Mouse (Mus musculus) liver, adult 2 months (tissue): ENCODE results near the gene Gpr27. TPM values are rescaled to one million over a fixed set of nuclear protein-coding genes. Genes with fewer than 3 reads are reported as not detected.

Source experiments
- DNase-seq: peaks from one replicate; pipeline ENCODE4 v3.0.0-alpha.2; 2011; ENCODE audit warnings: low read depth, low spot score; ENCODE audit errors: extremely low read depth
- H3K27ac ChIP-seq: fragments of 200-500 bp; replicated peaks from 2 replicates; pipeline ENCODE4 v1.5.1; 2012; ENCODE audit warnings: low read depth, mild to moderate bottlenecking, control low read depth, inconsistent platforms, low read length; ENCODE audit not compliant: insufficient read depth
- H3K27me3 ChIP-seq: fragments of 200-500 bp; 2 replicates; pipeline ENCODE4 v1.6.1; 2012; ENCODE audit warnings: mild to moderate bottlenecking, moderate library complexity, low read length, inconsistent platforms; ENCODE audit not compliant: control insufficient read depth, insufficient read depth
- H3K36me3 ChIP-seq: fragments of 200-500 bp; 2 replicates; pipeline ENCODE4 v1.6.1; 2012; ENCODE audit warnings: low read length, inconsistent platforms; ENCODE audit not compliant: control insufficient read depth, insufficient read depth
- H3K4me1 ChIP-seq: fragments of 200-500 bp; 2 replicates; pipeline ENCODE4 v1.6.1; 2011; ENCODE audit warnings: low read length; ENCODE audit not compliant: control insufficient read depth, insufficient read depth
- H3K4me3 ChIP-seq: fragments of 200-500 bp; 2 replicates; pipeline ENCODE4 v1.5.1; 2011; ENCODE audit warnings: low read depth, mild to moderate bottlenecking, control low read depth, low read length, moderate library complexity; ENCODE audit not compliant: insufficient read depth
- H3K79me2 ChIP-seq: fragments of 200-500 bp; 2 replicates; pipeline ENCODE4 v1.6.1; 2012; ENCODE audit warnings: inconsistent platforms, mild to moderate bottlenecking, low read length, moderate library complexity; ENCODE audit not compliant: control insufficient read depth, insufficient read depth
- H3K9ac ChIP-seq: fragments of 200-500 bp; 2 replicates; pipeline ENCODE4 v1.6.1; 2012; ENCODE audit warnings: low read depth, mild to moderate bottlenecking, control low read depth, inconsistent platforms, low read length
- CTCF ChIP-seq: fragments of 200-500 bp; IDR thresholded peaks from 2 replicates; pipeline ENCODE4 v1.5.1; 2011; ENCODE audit warnings: low read depth, low read length, control low read depth
- POLR2A ChIP-seq: fragments of 200-500 bp; IDR thresholded peaks from 2 replicates; pipeline ENCODE4 v1.6.1; 2011; ENCODE audit warnings: low read length, control low read depth; ENCODE audit not compliant: insufficient read depth; ENCODE audit errors: extremely low read depth
- WGBS: fragments of 180-500 bp; shearing (Covaris S2); methylation state at CpG from one replicate; pipeline ENCODE4 v1.1.7; 2018; 5-methylcytosine and 5-hydroxymethylcytosine counted together
- polyA plus RNA-seq: library from polyadenylated mRNA; depleted of rRNA; stranded (reverse); fragments of >200 nt; gene quantifications from 2 replicates; pipeline ENCODE4 v1.2.3, GENCODE M21; 2012; rRNA removed
- total RNA-seq: library from RNA; depleted of rRNA; stranded (reverse); fragments of >200 nt; gene quantifications from 2 replicates; pipeline ENCODE4 v1.2.3, GENCODE M21; 2014; rRNA removed

Gene Gpr27
- total RNA-seq (0.09 and 0.27 TPM in 2 replicates), polyA plus RNA-seq (0.07 TPM in 1 of 2 replicates, not detected in the other)

DNA sequence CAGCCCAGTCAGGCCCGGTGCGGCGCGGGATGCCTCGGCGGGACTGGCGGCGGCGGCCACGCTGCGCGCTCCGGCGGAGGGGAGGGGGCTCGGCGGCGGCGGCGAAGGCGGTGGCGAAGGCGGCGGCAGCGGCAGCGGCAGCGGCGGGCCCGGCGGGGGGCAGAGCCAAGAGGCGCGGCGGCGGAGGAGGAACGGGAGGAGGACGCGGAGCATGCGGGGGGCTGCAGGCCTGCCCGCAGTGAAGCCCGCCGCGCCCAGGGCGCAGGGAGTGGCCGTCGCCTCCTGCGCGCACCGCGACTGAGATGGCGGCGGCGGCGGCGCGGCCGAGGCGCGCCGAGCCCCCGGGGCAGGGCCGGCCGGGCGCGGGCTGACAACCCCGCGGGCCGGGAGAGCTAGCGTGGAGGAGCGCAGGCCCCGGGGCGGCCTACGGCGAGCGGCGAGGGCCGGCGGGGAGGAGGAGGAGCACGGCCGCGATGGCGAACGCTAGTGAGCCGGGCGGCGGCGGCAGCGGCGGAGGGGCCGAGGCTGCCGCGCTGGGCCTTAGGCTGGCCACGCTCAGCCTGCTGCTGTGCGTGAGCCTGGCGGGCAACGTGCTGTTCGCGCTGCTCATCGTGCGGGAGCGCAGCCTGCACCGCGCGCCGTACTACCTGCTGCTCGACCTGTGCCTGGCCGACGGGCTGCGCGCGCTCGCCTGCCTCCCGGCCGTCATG is at the start of gene Gpr27:
Gene Gpr27 (plus strand): TSS at position 474 of the 710 bp plus-strand sequence.
- no peaks in the 10 kb centered on the region; the same call in 1 of the 2 replicates for H3K79me2 ChIP-seq
- peak within 1 kb of the TSS; percentile 65 for H3K4me3 ChIP-seq
- DNase-seq, result no peak
- peak within 1 kb of the TSS; percentile 51; the same call in 1 of the 2 replicates for H3K9ac ChIP-seq
- H3K27me3 ChIP-seq, result peaks cover 23% of the 10 kb centered on the region
- TF ChIP-seq CTCF (no peak), POLR2A (no peak)
- 3% methylated on average over 104 of the region's 112 CpGs for WGBS
- no peak within 1 kb of the TSS for H3K27ac ChIP-seq
- no peaks in the 10 kb centered on the region for H3K36me3 ChIP-seq
- peaks cover 2% of the 10 kb centered on the region; the same call in 1 of the 2 replicates for H3K4me1 ChIP-seq

DNA sequence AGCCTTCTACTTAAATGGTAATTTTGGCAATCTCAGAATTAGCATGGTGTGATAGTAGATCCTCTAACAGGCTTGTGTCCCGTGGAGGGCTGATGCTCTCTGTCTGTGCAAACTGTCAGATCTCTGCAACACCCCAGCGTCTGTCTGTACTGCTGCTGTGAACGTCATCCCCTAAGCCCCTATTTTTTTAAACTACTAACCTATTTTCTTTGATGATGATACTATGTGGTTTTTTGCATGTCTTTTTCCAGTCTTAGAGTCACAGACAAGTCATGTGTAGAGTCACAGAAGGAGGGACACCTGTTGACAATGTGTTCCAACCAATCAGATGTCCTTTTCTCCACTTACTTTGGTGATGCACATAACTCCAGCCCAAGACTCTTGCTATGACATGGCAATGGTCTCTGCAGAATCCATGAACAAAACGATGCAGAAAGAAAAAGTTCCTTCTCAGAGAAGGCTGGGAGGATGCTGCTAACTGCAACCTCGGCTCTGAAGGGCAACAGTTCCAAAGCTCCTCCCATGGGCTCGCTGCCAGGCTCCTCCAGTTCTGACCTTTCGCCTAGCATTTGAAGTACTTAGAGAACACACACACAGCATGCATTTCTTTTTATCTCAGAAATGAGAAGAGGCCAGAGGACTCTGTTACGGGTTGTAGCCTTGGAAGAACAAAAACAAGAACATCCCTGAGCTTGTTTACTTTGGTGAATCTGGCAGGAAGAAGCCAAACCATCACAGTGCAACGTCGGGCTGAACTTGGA is 48.9 kb upstream of the Gpr27 start:
- peak; percentile 82 for DNase-seq
- Histone ChIP-seq H3K4me1 (peaks cover 10% of the 10 kb centered on the region), H3K27ac (peak overlapping the region; percentile 15; the same call in 1 of the 2 replicates), H3K79me2 (no peaks in the 10 kb centered on the region), H3K4me3 (no peak overlapping the region), H3K9ac (no peak overlapping the region), H3K27me3 (no peaks in the 10 kb centered on the region), H3K36me3 (no peaks in the 10 kb centered on the region)
- TF ChIP-seq CTCF, result no peak
- no peak for TF ChIP-seq POLR2A
- 27% methylated on average over 10 of the region's 10 CpGs for WGBS

DNA sequence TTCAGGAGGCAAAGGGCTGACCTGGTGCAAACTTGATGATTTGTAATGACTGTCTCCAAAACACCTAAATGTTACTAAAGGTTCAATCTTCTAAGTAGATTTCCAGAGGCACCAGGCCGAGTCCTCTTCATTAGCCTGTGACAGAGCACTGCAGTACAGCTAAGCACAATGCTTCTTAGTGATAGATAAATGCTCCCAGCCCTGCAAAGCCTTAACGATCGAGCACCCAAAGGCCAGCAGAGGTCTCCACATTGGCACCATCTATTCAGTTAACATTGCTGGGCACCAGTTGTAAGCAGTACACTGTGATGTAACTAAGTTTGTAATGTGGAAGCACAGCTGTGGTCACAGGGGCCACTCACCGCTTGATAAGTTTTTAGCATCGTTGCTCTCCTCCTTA is 48.1 kb upstream of the Gpr27 start:
- Histone ChIP-seq H3K27ac (peak overlapping the region; percentile 15; the same call in 1 of the 2 replicates), H3K4me1 (peaks cover 10% of the 10 kb centered on the region), H3K36me3 (no peaks in the 10 kb centered on the region), H3K4me3 (no peak overlapping the region), H3K9ac (no peak overlapping the region), H3K79me2 (no peaks in the 10 kb centered on the region), H3K27me3 (no peaks in the 10 kb centered on the region)
- 44% methylated on average over 5 of the region's 5 CpGs for WGBS
- TF ChIP-seq POLR2A, result no peak
- TF ChIP-seq CTCF, result no peak
- DNase-seq, result peak; percentile 51

DNA sequence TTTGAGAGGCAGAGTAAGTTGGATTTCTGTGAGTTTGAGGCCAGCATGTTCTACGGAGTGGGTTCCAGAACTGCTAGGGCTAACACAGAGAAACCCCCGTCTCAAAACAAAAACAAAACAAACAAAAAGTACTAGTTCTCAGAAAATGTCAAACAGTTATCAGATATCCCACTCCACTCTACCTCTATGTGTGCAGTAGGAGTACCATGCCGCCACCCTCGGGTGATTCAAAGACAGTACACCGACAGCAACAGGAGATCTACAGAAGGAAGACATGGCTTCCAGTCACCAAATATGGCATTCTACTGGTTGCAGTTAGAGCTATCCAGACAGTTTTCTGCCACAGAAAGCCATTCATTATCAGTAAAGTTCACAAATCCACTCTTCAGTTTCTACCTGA is 47.6 kb upstream of the Gpr27 start:
- 0 out of 2 replicates have a peak overlapping the region, but pooled peaks have one; percentile 15 for H3K27ac ChIP-seq
- no peaks in the 10 kb centered on the region for H3K36me3 ChIP-seq
- H3K9ac ChIP-seq, result no peak overlapping the region
- TF ChIP-seq POLR2A (no peak), CTCF (no peak)
- H3K4me3 ChIP-seq, result no peak overlapping the region
- H3K79me2 ChIP-seq, result no peaks in the 10 kb centered on the region
- H3K27me3 ChIP-seq, result no peaks in the 10 kb centered on the region
- whole genome bisulfite sequencing, result 81% methylated on average over 5 of the region's 5 CpGs
- H3K4me1 ChIP-seq, result peaks cover 10% of the 10 kb centered on the region
- no peak for DNase-seq

DNA sequence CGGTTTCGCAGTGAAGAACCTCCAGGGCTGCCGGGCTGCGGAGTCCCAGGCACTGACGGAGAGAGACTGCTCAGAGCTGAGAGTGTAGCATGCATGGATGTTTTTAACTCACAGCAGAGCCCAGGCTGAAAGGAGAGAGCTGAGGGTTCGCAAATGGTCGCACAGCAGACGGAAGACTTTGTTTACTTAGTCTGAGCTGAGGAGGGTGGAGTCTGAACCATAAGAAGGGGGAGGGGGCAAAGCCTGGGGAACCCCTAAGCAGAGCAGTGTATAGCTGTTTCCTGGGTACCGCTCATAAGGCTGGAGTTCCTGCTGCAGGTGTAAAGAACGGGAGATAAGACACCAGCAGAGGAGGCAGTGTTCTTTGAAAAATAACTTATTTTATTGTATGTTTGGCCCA is 46.1 kb upstream of the Gpr27 start:
- no peak for DNase-seq
- H3K27me3 ChIP-seq, result no peaks in the 10 kb centered on the region
- 72% methylated on average over 10 of the region's 10 CpGs for WGBS
- TF ChIP-seq POLR2A (no peak), CTCF (no peak)
- H3K4me1 ChIP-seq, result peaks cover 10% of the 10 kb centered on the region
- no peak overlapping the region for H3K9ac ChIP-seq
- H3K36me3 ChIP-seq, result no peaks in the 10 kb centered on the region
- no peaks in the 10 kb centered on the region for H3K79me2 ChIP-seq
- H3K27ac ChIP-seq, result no peak overlapping the region
- H3K4me3 ChIP-seq, result no peak overlapping the region
